Mouse (Mus musculus): ENCODE results near the gene D130043K22Rik. TPM values are rescaled to one million over a fixed set of nuclear protein-coding genes. Genes with fewer than 3 reads are reported as not detected.

Gene D130043K22Rik
- polyA plus RNA-seq, 1 experiment from 2014 or later, result 5.7 TPM

- Histone ChIP-seq H3K4me3 (replicated peaks; ENCODE audit: low read length) (no peak overlapping the region), H3K27me3 (replicated peaks; ENCODE audit: control insufficient read depth, insufficient read depth, low read length) (no peaks in the 10 kb centered on the region), H3K36me3 (ENCODE audit: control insufficient read depth, insufficient read depth) (peaks cover 24% of the 10 kb centered on the region), H3K9me3 (ENCODE audit: control insufficient read depth, low read length) (no peaks in the 10 kb centered on the region), H3K4me1 (replicated peaks; ENCODE audit: control insufficient read depth, insufficient read depth, low read length) (peaks cover 18% of the 10 kb centered on the region), H3K9ac (replicated peaks; ENCODE audit: low read depth, low read length) (no peak overlapping the region), H3K27ac (ENCODE audit: low read length) (no peak overlapping the region), H3K4me2 (ENCODE audit: low read length) (no peak overlapping the region)
- no peak for ATAC-seq
Observed at GRCm38 (mm10) chr13:24806079-24806478, 38.9 kb upstream of the D130043K22Rik start.

GRCm38 (mm10) chr13:24812521-24812920 lies 32.4 kb upstream of the D130043K22Rik start:
- no peak overlapping the region for H3K27ac ChIP-seq (ENCODE audit: low read length)
- H3K9ac ChIP-seq (replicated peaks; ENCODE audit: low read depth, low read length), result no peak overlapping the region
- no peaks in the 10 kb centered on the region for H3K9me3 ChIP-seq (ENCODE audit: control insufficient read depth, low read length)
- H3K4me2 ChIP-seq (ENCODE audit: low read length), result no peak overlapping the region
- ATAC-seq, result no peak
- H3K27me3 ChIP-seq (replicated peaks; ENCODE audit: control insufficient read depth, insufficient read depth, low read length), result no peaks in the 10 kb centered on the region
- no peaks in the 10 kb centered on the region for H3K4me1 ChIP-seq (replicated peaks; ENCODE audit: control insufficient read depth, insufficient read depth, low read length)
- peaks cover 46% of the 10 kb centered on the region for H3K36me3 ChIP-seq (ENCODE audit: control insufficient read depth, insufficient read depth)
- no peak overlapping the region for H3K4me3 ChIP-seq (replicated peaks; ENCODE audit: low read length)
- 93% methylated on average over 2 of the region's 2 CpGs for WGBS

- no peaks in the 10 kb centered on the region for H3K27me3 ChIP-seq (replicated peaks; ENCODE audit: control insufficient read depth, insufficient read depth, low read length)
- ATAC-seq, result no peak
- no peak overlapping the region for H3K4me2 ChIP-seq (ENCODE audit: low read length)
- 88% methylated on average over 1 of the region's 1 CpGs for WGBS
- no peak overlapping the region for H3K9ac ChIP-seq (replicated peaks; ENCODE audit: low read depth, low read length)
- H3K27ac ChIP-seq (ENCODE audit: low read length), result no peak overlapping the region
- H3K4me1 ChIP-seq (replicated peaks; ENCODE audit: control insufficient read depth, insufficient read depth, low read length), result no peaks in the 10 kb centered on the region
- peaks cover 39% of the 10 kb centered on the region for H3K36me3 ChIP-seq (ENCODE audit: control insufficient read depth, insufficient read depth)
- H3K9me3 ChIP-seq (ENCODE audit: control insufficient read depth, low read length), result no peaks in the 10 kb centered on the region
- H3K4me3 ChIP-seq (replicated peaks; ENCODE audit: low read length), result no peak overlapping the region
Observed at GRCm38 (mm10) chr13:24814616-24815015, 30.3 kb upstream of the D130043K22Rik start.

GRCm38 (mm10) chr13:24816125-24817092 lies 28.5 kb upstream of the D130043K22Rik start:
- WGBS, result 62% methylated on average over 4 of the region's 4 CpGs
- no peaks in the 10 kb centered on the region for H3K9me3 ChIP-seq (ENCODE audit: control insufficient read depth, low read length)
- no peak overlapping the region for H3K9ac ChIP-seq (replicated peaks; ENCODE audit: low read depth, low read length)
- H3K4me1 ChIP-seq (replicated peaks; ENCODE audit: control insufficient read depth, insufficient read depth, low read length), result no peaks in the 10 kb centered on the region
- H3K36me3 ChIP-seq (ENCODE audit: control insufficient read depth, insufficient read depth), result peaks cover 25% of the 10 kb centered on the region
- H3K4me2 ChIP-seq (ENCODE audit: low read length), result no peak overlapping the region
- no peaks in the 10 kb centered on the region for H3K27me3 ChIP-seq (replicated peaks; ENCODE audit: control insufficient read depth, insufficient read depth, low read length)
- no peak overlapping the region for H3K27ac ChIP-seq (ENCODE audit: low read length)
- no peak overlapping the region for H3K4me3 ChIP-seq (replicated peaks; ENCODE audit: low read length)
- peak; percentile 62 for ATAC-seq

- Histone ChIP-seq H3K9ac (replicated peaks; ENCODE audit: low read depth, low read length) (no peak overlapping the region), H3K36me3 (ENCODE audit: control insufficient read depth, insufficient read depth) (peaks cover 4% of the 10 kb centered on the region; the same call in 1 of the 2 replicates), H3K4me1 (replicated peaks; ENCODE audit: control insufficient read depth, insufficient read depth, low read length) (no peaks in the 10 kb centered on the region), H3K27ac (ENCODE audit: low read length) (no peak overlapping the region), H3K9me3 (ENCODE audit: control insufficient read depth, low read length) (no peaks in the 10 kb centered on the region), H3K4me3 (replicated peaks; ENCODE audit: low read length) (no peak overlapping the region), H3K27me3 (replicated peaks; ENCODE audit: control insufficient read depth, insufficient read depth, low read length) (no peaks in the 10 kb centered on the region), H3K4me2 (ENCODE audit: low read length) (no peak overlapping the region)
- no peak for ATAC-seq
- WGBS, result 85% methylated on average over 1 of the region's 1 CpGs
Observed at GRCm38 (mm10) chr13:24819931-24820330, 25.0 kb upstream of the D130043K22Rik start.

GRCm38 (mm10) chr13:24822663-24823343 lies 22.1 kb upstream of the D130043K22Rik start:
- 86% methylated on average over 16 of the region's 16 CpGs for WGBS
- H3K4me2 ChIP-seq (ENCODE audit: low read length), result no peak overlapping the region
- ATAC-seq, result no peak
- H3K27me3 ChIP-seq (replicated peaks; ENCODE audit: control insufficient read depth, insufficient read depth, low read length), result no peaks in the 10 kb centered on the region
- H3K9me3 ChIP-seq (ENCODE audit: control insufficient read depth, low read length), result no peaks in the 10 kb centered on the region
- no peaks in the 10 kb centered on the region for H3K4me1 ChIP-seq (replicated peaks; ENCODE audit: control insufficient read depth, insufficient read depth, low read length)
- H3K9ac ChIP-seq (replicated peaks; ENCODE audit: low read depth, low read length), result no peak overlapping the region
- H3K4me3 ChIP-seq (replicated peaks; ENCODE audit: low read length), result no peak overlapping the region
- H3K27ac ChIP-seq (ENCODE audit: low read length), result no peak overlapping the region
- no peaks in the 10 kb centered on the region; the same call in 1 of the 2 replicates for H3K36me3 ChIP-seq (ENCODE audit: control insufficient read depth, insufficient read depth)

GRCm38 (mm10) chr13:24824647-24825046 lies 20.3 kb upstream of the D130043K22Rik start:
- no peak for ATAC-seq
- H3K36me3 ChIP-seq (ENCODE audit: control insufficient read depth, insufficient read depth), result no peaks in the 10 kb centered on the region
- no peaks in the 10 kb centered on the region for H3K9me3 ChIP-seq (ENCODE audit: control insufficient read depth, low read length)
- no peak overlapping the region for H3K4me2 ChIP-seq (ENCODE audit: low read length)
- H3K4me1 ChIP-seq (replicated peaks; ENCODE audit: control insufficient read depth, insufficient read depth, low read length), result no peaks in the 10 kb centered on the region
- H3K27ac ChIP-seq (ENCODE audit: low read length), result no peak overlapping the region
- H3K9ac ChIP-seq (replicated peaks; ENCODE audit: low read depth, low read length), result no peak overlapping the region
- H3K27me3 ChIP-seq (replicated peaks; ENCODE audit: control insufficient read depth, insufficient read depth, low read length), result no peaks in the 10 kb centered on the region
- 93% methylated on average over 4 of the region's 4 CpGs for WGBS
- no peak overlapping the region for H3K4me3 ChIP-seq (replicated peaks; ENCODE audit: low read length)

GRCm38 (mm10) chr13:24825587-24825986 lies 19.3 kb upstream of the D130043K22Rik start:
- H3K4me3 ChIP-seq (replicated peaks; ENCODE audit: low read length), result no peak overlapping the region
- no peak overlapping the region for H3K4me2 ChIP-seq (ENCODE audit: low read length)
- H3K27me3 ChIP-seq (replicated peaks; ENCODE audit: control insufficient read depth, insufficient read depth, low read length), result no peaks in the 10 kb centered on the region
- no peak overlapping the region for H3K9ac ChIP-seq (replicated peaks; ENCODE audit: low read depth, low read length)
- H3K27ac ChIP-seq (ENCODE audit: low read length), result no peak overlapping the region
- WGBS, result 92% methylated on average over 4 of the region's 4 CpGs
- H3K9me3 ChIP-seq (ENCODE audit: control insufficient read depth, low read length), result no peaks in the 10 kb centered on the region
- no peaks in the 10 kb centered on the region for H3K36me3 ChIP-seq (ENCODE audit: control insufficient read depth, insufficient read depth)
- peaks cover 1% of the 10 kb centered on the region for H3K4me1 ChIP-seq (replicated peaks; ENCODE audit: control insufficient read depth, insufficient read depth, low read length)
- ATAC-seq, result no peak

- H3K4me1 ChIP-seq (replicated peaks; ENCODE audit: control insufficient read depth, insufficient read depth, low read length), result peaks cover 4% of the 10 kb centered on the region
- H3K9ac ChIP-seq (replicated peaks; ENCODE audit: low read depth, low read length), result no peak overlapping the region
- 88% methylated on average over 7 of the region's 7 CpGs for WGBS
- no peaks in the 10 kb centered on the region for H3K9me3 ChIP-seq (ENCODE audit: control insufficient read depth, low read length)
- no peak overlapping the region for H3K4me3 ChIP-seq (replicated peaks; ENCODE audit: low read length)
- no peak overlapping the region for H3K4me2 ChIP-seq (ENCODE audit: low read length)
- no peaks in the 10 kb centered on the region for H3K27me3 ChIP-seq (replicated peaks; ENCODE audit: control insufficient read depth, insufficient read depth, low read length)
- H3K36me3 ChIP-seq (ENCODE audit: control insufficient read depth, insufficient read depth), result no peaks in the 10 kb centered on the region
- ATAC-seq, result no peak
- H3K27ac ChIP-seq (ENCODE audit: low read length), result no peak overlapping the region
Observed at GRCm38 (mm10) chr13:24826116-24826515, 18.8 kb upstream of the D130043K22Rik start.

Measured in forebrain, embryonic 16.5 days (tissue).